Mouse (Mus musculus): Measurements from ENCODE around the gene Rims3.

DNA sequence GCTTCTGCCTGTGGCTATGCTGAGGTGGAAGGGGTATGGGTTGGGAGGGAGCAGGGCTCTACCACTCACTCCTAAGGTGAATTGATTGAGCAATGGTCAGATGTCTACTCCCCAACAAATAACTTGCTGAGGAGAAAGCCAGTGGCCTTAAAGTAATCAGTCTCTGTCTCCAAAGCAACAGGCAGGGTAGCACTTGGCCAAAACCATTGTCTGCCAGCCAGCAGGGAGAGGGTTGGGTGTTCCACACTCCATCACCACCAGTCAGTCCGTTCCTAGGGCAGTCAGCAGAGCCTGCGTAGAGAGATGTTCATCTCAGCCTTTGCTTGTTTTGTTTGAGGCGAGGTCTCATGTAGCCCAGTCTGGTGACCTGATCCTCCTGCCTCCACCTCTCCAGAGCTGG, 21.3 kb downstream of the Rims3 start:
- TF ChIP-seq CTCF (IDR thresholded peaks at IDR 0.05; ENCODE audit: low read depth, low read length) (no peak), POLR2A (IDR thresholded peaks at IDR 0.05; ENCODE audit: extremely low read depth, insufficient read depth, low read length) (no peak)
